Mouse (Mus musculus) forebrain, postnatal 0 days (tissue): Measurements from ENCODE around the gene Tmem114. TPM values are rescaled to one million over a fixed set of nuclear protein-coding genes. Genes with fewer than 3 reads are reported as not detected.

Source experiments
- ATAC-seq: fragments of 200-750 bp; cut with Nextera tagmentation; 2 replicates; pipeline ENCODE4 v1.8.0; 2017; ENCODE audit warnings: mild to moderate bottlenecking, moderate library complexity
- DNase-seq: peaks from one replicate; pipeline ENCODE4 v3.0.0-alpha.2; 2015
- H3K27ac ChIP-seq: fragments of 300-500 bp; sonication (generic); 2 replicates; pipeline ENCODE4 v1.5.1; 2014; ENCODE audit warnings: low read depth, mild to moderate bottlenecking, antibody characterized with exemption, low read length, moderate library complexity, mixed read lengths
- H3K27me3 ChIP-seq: fragments of 300-500 bp; sonication (generic); 2 replicates; pipeline ENCODE4 v1.6.1; 2014; ENCODE audit warnings: mild to moderate bottlenecking, low read length, mixed read lengths; ENCODE audit not compliant: insufficient read depth
- H3K36me3 ChIP-seq: fragments of 300-500 bp; sonication (generic); 2 replicates; pipeline ENCODE4 v1.6.1; 2014; ENCODE audit warnings: mild to moderate bottlenecking, moderate library complexity; ENCODE audit not compliant: insufficient read depth
- H3K4me1 ChIP-seq: fragments of 300-500 bp; sonication (generic); 2 replicates; pipeline ENCODE4 v1.6.1; 2014; ENCODE audit warnings: antibody characterized with exemption; ENCODE audit not compliant: insufficient read depth
- H3K4me2 ChIP-seq: fragments of 300-500 bp; sonication (generic); 2 replicates; pipeline ENCODE4 v1.6.1; 2014; ENCODE audit warnings: low read depth, mild to moderate bottlenecking, moderate library complexity
- H3K4me3 ChIP-seq: fragments of 300-500 bp; sonication (generic); 2 replicates; pipeline ENCODE4 v1.5.1; 2014; ENCODE audit warnings: low read depth, low read length, mixed read lengths
- H3K9ac ChIP-seq: fragments of 300-500 bp; sonication (generic); 2 replicates; pipeline ENCODE4 v1.6.1; 2014; ENCODE audit warnings: mild to moderate bottlenecking
- H3K9me3 ChIP-seq: fragments of 300-500 bp; sonication (generic); 2 replicates; pipeline ENCODE4 v1.6.1; 2016; ENCODE audit warnings: low read length
- CTCF ChIP-seq: sonication (generic); IDR thresholded peaks from 2 replicates; pipeline ENCODE4 v1.5.1; 2016; ENCODE audit warnings: antibody characterized with exemption, control low read depth, low read depth
- WGBS: fragments of 180-500 bp; shearing (Covaris S2); extraction: QIAGEN DNeasy Blood & Tissue Kit; methylation state at CpG from one replicate; pipeline ENCODE4 v1.1.7; 2014; 5-methylcytosine and 5-hydroxymethylcytosine counted together
- polyA plus RNA-seq: library from polyadenylated mRNA; unstranded; fragments of >200 nt; fragmentation: Nextera tagmentation; extraction: Ambion mirVana; gene quantifications from 2 replicates; pipeline ENCODE4 v1.2.1, GENCODE M21; 2015
- total RNA-seq: library from RNA; depleted of rRNA; stranded (reverse); fragments of >200 nt; gene quantifications from 2 replicates; pipeline ENCODE4 v1.2.3, GENCODE M21; 2014; rRNA removed

The Tmem114 gene
- total and polyA plus RNA-seq, 2 experiments from 2014 or later: 0.88 TPM; not detected in 1

- Histone ChIP-seq H3K27me3 (no peaks in the 10 kb centered on the region), H3K4me2 (no peak overlapping the region), H3K9ac (no peak overlapping the region), H3K4me3 (no peak overlapping the region), H3K36me3 (no peaks in the 10 kb centered on the region), H3K9me3 (no peaks in the 10 kb centered on the region), H3K27ac (no peak overlapping the region), H3K4me1 (no peaks in the 10 kb centered on the region)
- 93% methylated on average over 1 of the region's 1 CpGs for WGBS
- DNase-seq (no peak), ATAC-seq (no peak)
- TF ChIP-seq CTCF: 0 out of 2 replicates have a peak, but pooled peaks have one; percentile 2
Measured at GRCm38 (mm10) chr16:8388491-8388890, 36.4 kb downstream of the Tmem114 start.

GRCm38 (mm10) chr16:8386386-8386785, 38.5 kb downstream of the Tmem114 start:
- no peak overlapping the region for H3K4me2 ChIP-seq
- no peak overlapping the region for H3K9ac ChIP-seq
- H3K9me3 ChIP-seq: no peaks in the 10 kb centered on the region
- no peaks in the 10 kb centered on the region for H3K36me3 ChIP-seq
- H3K4me3 ChIP-seq: no peak overlapping the region
- H3K27ac ChIP-seq: no peak overlapping the region
- ATAC-seq (no peak), DNase-seq (no peak)
- TF ChIP-seq CTCF: no peak
- H3K4me1 ChIP-seq: no peaks in the 10 kb centered on the region
- no peaks in the 10 kb centered on the region for H3K27me3 ChIP-seq
- 70% methylated on average over 6 of the region's 6 CpGs for WGBS

DNA sequence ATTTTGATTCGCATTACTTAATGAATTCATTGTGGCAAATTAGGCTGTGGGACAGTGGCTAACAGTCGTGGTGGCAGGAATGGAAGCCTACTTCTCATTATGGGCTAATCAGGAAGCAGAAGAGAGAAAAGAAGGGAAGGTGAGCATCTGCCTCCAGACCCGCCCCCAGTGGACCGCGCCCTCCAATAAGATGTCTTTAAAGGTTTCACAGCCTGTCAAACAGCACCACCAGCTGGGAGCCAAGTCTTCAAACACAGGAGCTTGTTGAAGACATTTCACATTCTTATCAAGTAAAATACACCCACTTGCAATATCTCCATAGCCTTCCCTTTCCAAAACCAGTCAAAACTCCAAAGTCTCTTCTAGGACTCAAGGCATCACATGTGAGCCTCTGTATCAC, 39.3 kb downstream of the Tmem114 start:
- H3K36me3 ChIP-seq: no peaks in the 10 kb centered on the region
- no peaks in the 10 kb centered on the region for H3K27me3 ChIP-seq
- no peak overlapping the region for H3K4me3 ChIP-seq
- H3K4me1 ChIP-seq: no peaks in the 10 kb centered on the region
- no peak overlapping the region for H3K4me2 ChIP-seq
- DNase-seq (peak; percentile 19), ATAC-seq (no peak)
- H3K27ac ChIP-seq: no peak overlapping the region
- no peaks in the 10 kb centered on the region for H3K9me3 ChIP-seq
- H3K9ac ChIP-seq: no peak overlapping the region
- WGBS: 80% methylated on average over 5 of the region's 5 CpGs
- TF ChIP-seq CTCF: no peak; the same call in 1 of the 2 replicates

DNA sequence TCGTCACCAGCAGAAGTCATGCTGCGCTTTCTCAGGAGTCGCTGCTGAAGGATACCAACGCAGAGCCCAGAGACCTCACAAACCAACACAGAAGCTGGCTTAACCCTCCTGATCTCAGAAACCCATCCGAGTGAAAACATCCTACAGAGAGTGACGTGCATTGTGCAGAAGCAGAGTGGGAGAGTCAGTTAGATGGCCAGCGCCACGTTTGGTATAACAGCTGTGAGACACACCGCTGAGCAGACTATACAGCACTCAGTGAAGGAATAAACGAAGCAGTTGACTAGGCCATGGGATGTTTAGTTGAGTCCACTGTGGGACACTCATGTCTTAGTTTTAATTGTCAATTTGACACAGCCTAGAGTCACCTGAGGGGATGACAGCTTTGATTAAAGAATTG, 40.2 kb downstream of the Tmem114 start:
- H3K36me3 ChIP-seq: no peaks in the 10 kb centered on the region
- H3K27ac ChIP-seq: no peak overlapping the region
- no peak overlapping the region for H3K9ac ChIP-seq
- H3K9me3 ChIP-seq: no peaks in the 10 kb centered on the region
- no peaks in the 10 kb centered on the region for H3K27me3 ChIP-seq
- no peak overlapping the region for H3K4me2 ChIP-seq
- DNase-seq (no peak), ATAC-seq (no peak)
- H3K4me1 ChIP-seq: no peaks in the 10 kb centered on the region
- no peak overlapping the region for H3K4me3 ChIP-seq
- TF ChIP-seq CTCF: no peak
- WGBS: 62% methylated on average over 10 of the region's 10 CpGs

DNA sequence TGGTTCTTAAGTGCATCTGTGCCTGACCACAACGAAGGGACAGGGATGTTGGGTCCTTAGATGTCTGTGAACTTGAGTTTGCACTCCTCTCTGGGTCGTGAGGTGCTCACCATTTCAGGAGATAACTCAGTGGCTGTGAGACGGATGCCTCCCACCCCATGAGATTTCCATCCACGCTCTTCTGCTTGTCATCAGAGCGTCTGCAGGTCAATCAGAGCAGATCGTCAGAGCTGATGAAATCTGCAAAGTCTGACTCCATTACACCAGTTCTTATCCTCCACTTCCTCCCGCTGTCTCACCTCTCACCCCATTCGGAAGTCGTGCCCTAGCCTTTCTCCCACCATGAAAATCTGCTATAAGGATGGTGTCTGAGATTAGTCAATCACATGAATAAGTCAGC, 41.5 kb downstream of the Tmem114 start:
- WGBS: 86% methylated on average over 9 of the region's 9 CpGs
- ATAC-seq: no peak

DNA sequence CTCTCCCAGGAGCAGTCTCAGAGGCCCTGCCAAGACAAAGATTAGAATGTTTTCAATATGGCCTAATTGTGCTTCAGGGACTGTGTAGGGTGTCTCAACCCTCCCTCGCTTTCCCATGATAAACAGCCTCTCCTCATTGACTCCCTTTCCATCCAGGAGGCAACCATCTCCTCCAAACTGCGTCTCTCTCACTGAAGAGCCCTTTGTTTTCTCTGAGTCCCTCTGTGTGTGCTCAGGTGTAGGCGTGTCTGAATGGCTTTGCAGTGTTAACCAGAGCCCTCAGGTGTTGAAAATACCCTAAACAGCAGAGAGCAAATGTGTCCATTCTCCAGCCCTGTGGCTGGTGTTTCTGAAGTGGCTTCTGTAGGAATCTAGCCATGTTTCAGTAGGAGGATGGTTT, 61.9 kb downstream of the Tmem114 start:
- DNase-seq (no peak), ATAC-seq (no peak)
- 77% methylated on average over 3 of the region's 3 CpGs for WGBS
- Histone ChIP-seq H3K27ac (no peak overlapping the region), H3K36me3 (no peaks in the 10 kb centered on the region), H3K9me3 (no peaks in the 10 kb centered on the region), H3K4me1 (no peaks in the 10 kb centered on the region), H3K9ac (no peak overlapping the region), H3K4me3 (no peak overlapping the region), H3K4me2 (no peak overlapping the region), H3K27me3 (no peaks in the 10 kb centered on the region)
- no peak for TF ChIP-seq CTCF

More for the DNA sequence above, 41.5 kb downstream of the Tmem114 start:
- H3K36me3 ChIP-seq: no peaks in the 10 kb centered on the region
- no peak for TF ChIP-seq CTCF
- H3K27ac ChIP-seq: no peak overlapping the region
- H3K4me3 ChIP-seq: no peak overlapping the region
- H3K4me2 ChIP-seq: no peak overlapping the region
- no peaks in the 10 kb centered on the region for H3K9me3 ChIP-seq
- H3K9ac ChIP-seq: no peak overlapping the region
- H3K27me3 ChIP-seq: no peaks in the 10 kb centered on the region
- H3K4me1 ChIP-seq: no peaks in the 10 kb centered on the region
- DNase-seq: no peak

Other genes with a start within 250 kb of the Tmem114 start
- gene Mettl22, start 45.7 kb upstream of the Tmem114 start, total RNA-seq: 34.8 and 61.6 TPM in 2 replicates
- 85.9 and 94.3 TPM in 2 replicates for gene Mettl22, start 45.7 kb upstream of the Tmem114 start, polyA plus RNA-seq
- 76.1 and 104 TPM in 2 replicates for gene Abat, start 88.3 kb upstream of the Tmem114 start, total RNA-seq
- gene Abat, start 88.3 kb upstream of the Tmem114 start, polyA plus RNA-seq: 54.9 and 69.4 TPM in 2 replicates
- gene Pmm2, start 212.5 kb upstream of the Tmem114 start, total RNA-seq: 32.0 and 36.5 TPM in 2 replicates
- 24.6 and 27.3 TPM in 2 replicates for gene Pmm2, start 212.5 kb upstream of the Tmem114 start, polyA plus RNA-seq
- gene Tmem186, start 212.6 kb upstream of the Tmem114 start, total RNA-seq: 19.3 and 22.9 TPM in 2 replicates
- 11.7 and 16.3 TPM in 2 replicates for gene Tmem186, start 212.6 kb upstream of the Tmem114 start, polyA plus RNA-seq
- 144 and 155 TPM in 2 replicates for gene Carhsp1, start 247.0 kb upstream of the Tmem114 start, total RNA-seq
- gene Carhsp1, start 247.0 kb upstream of the Tmem114 start, polyA plus RNA-seq: 135 and 142 TPM in 2 replicates